Comparison of ENCODE assay signal across 13 mouse cellular contexts in the genomic region with DNA sequence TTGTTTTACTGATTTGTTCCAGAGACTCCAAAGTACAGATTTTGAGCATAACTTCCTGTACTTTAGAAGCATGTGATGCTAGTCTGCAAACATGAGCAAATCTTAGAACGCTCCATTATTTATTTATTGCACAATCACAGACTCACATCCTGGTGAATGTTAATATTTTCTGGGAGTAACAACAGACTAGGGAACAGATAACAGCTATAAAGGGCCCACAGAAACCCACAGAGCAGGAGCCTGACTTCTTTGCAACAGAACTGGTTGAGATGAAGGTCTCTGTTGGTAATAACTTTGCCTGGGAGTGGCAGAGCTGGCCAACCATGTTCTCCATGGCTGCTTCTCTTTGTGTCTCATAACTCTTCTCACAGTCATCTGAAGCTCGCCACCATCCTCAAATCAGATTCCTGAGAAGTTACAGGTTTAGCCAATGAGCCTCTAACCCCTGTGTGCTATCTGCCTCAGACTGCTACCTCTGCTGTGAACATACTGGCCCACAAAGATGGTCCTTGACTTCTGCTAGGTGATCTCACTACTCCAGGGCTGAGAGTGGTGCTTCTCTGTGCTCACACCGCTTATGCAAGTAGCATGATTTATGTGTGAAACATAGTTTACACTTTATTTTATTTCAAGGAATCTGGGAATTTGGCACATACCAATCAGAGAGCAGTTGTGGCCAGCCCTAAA. TPM values are rescaled to one million over a fixed set of nuclear protein-coding genes. Genes with fewer than 3 reads are reported as not detected.
DNase-seq lines count a peak whose midpoint lies in the region; ATAC-seq and TF ChIP-seq lines count a peak whose summit lies in the region.
"Had no signal": no experiment of that assay in that cellular context is flagged by ENCODE, and none has a peak within 500 bp of the region (broad histone marks: within the 10 kb centered on the region; RNA-seq: fewer than 3 reads in every experiment).

No protein-coding gene starts in this region.

- no peak overlapping the region for H3K4me2 ChIP-seq in heart, embryonic 11.5 days
- no peak overlapping the region for H3K4me2 ChIP-seq in liver, embryonic 15.5 days
- peak overlapping the region; percentile 15; the same call in 1 of the 2 replicates for H3K4me2 ChIP-seq in stomach, postnatal 0 days (replicated peaks; ENCODE audit: low read depth)

- H3K9me3 ChIP-seq in heart, embryonic 11.5 days (replicated peaks; ENCODE audit: control insufficient read depth, low read length) = no peaks in the 10 kb centered on the region
- H3K9me3 ChIP-seq in liver, embryonic 15.5 days (replicated peaks) = no peaks in the 10 kb centered on the region
- no peaks in the 10 kb centered on the region for H3K9me3 ChIP-seq in stomach, postnatal 0 days (ENCODE audit: control insufficient read depth, low read length)

- H3K4me3 ChIP-seq in heart, embryonic 11.5 days (ENCODE audit: low read depth, low read length) = no peak overlapping the region
- H3K4me3 ChIP-seq in liver, embryonic 15.5 days (replicated peaks) = no peak overlapping the region
- H3K4me3 ChIP-seq in stomach, postnatal 0 days (ENCODE audit: low read depth, low read length) = no peak overlapping the region

- H3K4me1 ChIP-seq in heart, embryonic 11.5 days (ENCODE audit: control insufficient read depth, insufficient read depth, low read length) = peaks cover 10% of the 10 kb centered on the region; the same call in 1 of the 2 replicates
- H3K4me1 ChIP-seq in liver, embryonic 15.5 days (replicated peaks) = no peaks in the 10 kb centered on the region
- no peaks in the 10 kb centered on the region for H3K4me1 ChIP-seq in stomach, postnatal 0 days (replicated peaks; ENCODE audit: control insufficient read depth, insufficient read depth)

- TF ChIP-seq EP300 in stomach, postnatal 0 days (optimal IDR thresholded peaks at IDR 0.05) = no peak

- H3K9ac ChIP-seq in heart, embryonic 11.5 days (ENCODE audit: low read depth, low read length) = no peak overlapping the region
- H3K9ac ChIP-seq in liver, embryonic 15.5 days = no peak overlapping the region
- no peak overlapping the region for H3K9ac ChIP-seq in stomach, postnatal 0 days (ENCODE audit: low read length)

- no peak for TF ChIP-seq CTCF in stomach, postnatal 0 days (IDR thresholded peaks at IDR 0.05; ENCODE audit: low read depth)

- DNase-seq in heart, adult 9 months (ENCODE audit: low spot score in 2 of 2) = peak; percentile 44 to 71
- DNase-seq in urinary bladder, postnatal 14 days (ENCODE audit: low spot score) = peak; percentile 28
- DNase-seq in urinary bladder, postnatal 10 days (ENCODE audit: low spot score) = no peak
- DNase-seq in stomach, postnatal 0 days (ENCODE audit: low spot score) = peak; percentile 57
- DNase-seq in adrenal gland, postnatal 36 days = no peak
- DNase-seq: embryo, embryonic 11 days; thymus, postnatal 14 days had no signal

- no peak overlapping the region for H3K27ac ChIP-seq in heart, embryonic 11.5 days (ENCODE audit: low read depth, low read length)
- peak overlapping the region; percentile 57 for H3K27ac ChIP-seq in liver, embryonic 15.5 days (replicated peaks)
- peak overlapping the region; percentile 88 for H3K27ac ChIP-seq in stomach, postnatal 0 days (replicated peaks)

- WGBS in heart, embryonic 11.5 days (ENCODE audit: insufficient replicate concordance) = 77% methylated on average over 3 of the region's 3 CpGs
- WGBS in liver, embryonic 15.5 days (ENCODE audit: insufficient replicate concordance) = 52% methylated on average over 3 of the region's 3 CpGs
- WGBS in stomach, postnatal 0 days = 32% methylated on average over 3 of the region's 3 CpGs

- H3K36me3 ChIP-seq in heart, embryonic 11.5 days (ENCODE audit: control insufficient read depth, insufficient read depth, low read length) = no peaks in the 10 kb centered on the region
- no peaks in the 10 kb centered on the region for H3K36me3 ChIP-seq in liver, embryonic 15.5 days (replicated peaks)
- H3K36me3 ChIP-seq in stomach, postnatal 0 days (ENCODE audit: control insufficient read depth, insufficient read depth, low read length) = no peaks in the 10 kb centered on the region

- no peaks in the 10 kb centered on the region for H3K27me3 ChIP-seq in heart, embryonic 11.5 days (ENCODE audit: control insufficient read depth, insufficient read depth, low read length)
- H3K27me3 ChIP-seq in liver, embryonic 15.5 days = no peaks in the 10 kb centered on the region
- no peaks in the 10 kb centered on the region for H3K27me3 ChIP-seq in stomach, postnatal 0 days (ENCODE audit: control insufficient read depth, insufficient read depth, low read length)
- H3K27me3 ChIP-seq: CH12.LX had no signal

- no peak for ATAC-seq in heart, embryonic 11.5 days (replicated peaks; ENCODE audit: insufficient number of reproducible peaks, low FRiP score, low TSS enrichment)
- peak; percentile 49 for ATAC-seq in liver, embryonic 15.5 days (ENCODE audit: insufficient read depth)
- peak; percentile 89 for ATAC-seq in stomach, postnatal 0 days (ENCODE audit: low FRiP score, low TSS enrichment)
- no peak for ATAC-seq in granulocyte monocyte progenitor cell, adult 5-6 weeks (replicated peaks; ENCODE audit: poor library complexity, severe bottlenecking)
- ATAC-seq: forebrain, embryonic 14.5 days had no signal

RNA-seq across cellular contexts. Expression of gene Selenop, which starts 17.2 kb away (rescaled TPM):
- 77.8 and 83.7 TPM in 2 replicates for polyA plus RNA-seq in heart, embryonic 11.5 days (2014; fragmentation: Nextera tagmentation; extraction: Ambion mirVana)
- 703 and 863 TPM in 2 replicates for polyA plus RNA-seq in liver, embryonic 15.5 days (2015; fragmentation: Nextera tagmentation; extraction: Ambion mirVana)
- polyA plus RNA-seq in stomach, postnatal 0 days (2015; fragmentation: Nextera tagmentation; extraction: Ambion mirVana) = 512 and 595 TPM in 2 replicates
- 100 to 1,000 TPM; 346 to 398 TPM for total RNA-seq in adrenal gland, postnatal 36 days (2021)
- total RNA-seq in granulocyte monocyte progenitor cell, adult 5-6 weeks (2014; fragmentation: Nextera tagmentation) = 90.6 and 91.2 TPM in 2 replicates
- 38.1 and 66.0 TPM in 2 replicates for total RNA-seq in granulocyte monocyte progenitor cell, adult 5-6 weeks (2017)

RNA-seq across cellular contexts. Expression of gene Ccdc152, which starts 52.2 kb away (rescaled TPM):
- 0.18 and 0.27 TPM in 2 replicates for polyA plus RNA-seq in heart, embryonic 11.5 days (2014; fragmentation: Nextera tagmentation; extraction: Ambion mirVana)
- 0.78 and 1.1 TPM in 2 replicates for polyA plus RNA-seq in liver, embryonic 15.5 days (2015; fragmentation: Nextera tagmentation; extraction: Ambion mirVana)
- 0.79 and 0.82 TPM in 2 replicates for polyA plus RNA-seq in stomach, postnatal 0 days (2015; fragmentation: Nextera tagmentation; extraction: Ambion mirVana)
- total RNA-seq in adrenal gland, postnatal 36 days (2021) = not detected
- total RNA-seq in granulocyte monocyte progenitor cell, adult 5-6 weeks (2014; fragmentation: Nextera tagmentation) = not detected in 2 replicates
- total RNA-seq in granulocyte monocyte progenitor cell, adult 5-6 weeks (2017) = not detected in 2 replicates
- polyA plus RNA-seq: hindbrain, embryonic 11.5 days had no signal

Comparison
In these comparisons a context has a peak if more than half of its experiments do, and no peak if none do; other contexts are left out.
1. DNase-seq: peak in heart, adult 9 months (2 of 2), urinary bladder, postnatal 14 days (single experiment) and stomach, postnatal 0 days (single experiment); none in urinary bladder, postnatal 10 days (single experiment) and adrenal gland, postnatal 36 days (0 of 2).
2. ATAC-seq: peak in liver, embryonic 15.5 days (single experiment) and stomach, postnatal 0 days (single experiment); none in heart, embryonic 11.5 days (single experiment) and granulocyte monocyte progenitor cell, adult 5-6 weeks (single experiment).